Mouse (Mus musculus) G1E-ER4 (cell line): ENCODE results near the gene Pdia4. TPM values are rescaled to one million over a fixed set of nuclear protein-coding genes. Genes with fewer than 3 reads are reported as not detected.

Experiments used
- GATA1 ChIP-seq: IDR thresholded peaks from one replicate; pipeline ENCODE4 v1.8.0; 2012; ENCODE audit warnings: low read length, inconsistent platforms
- polyA plus RNA-seq: library from polyadenylated mRNA; stranded (reverse); fragments of >175 nt; gene quantifications from 2 replicates; pipeline ENCODE4 v1.2.3, GENCODE M21; 2012

Gene Pdia4
- polyA plus RNA-seq, 1 experiment, result 4.1 TPM

- TF ChIP-seq GATA1, result no peak
Measured at GRCm38 (mm10) chr6:47819626-47820325, 6.5 kb upstream of the Pdia4 start.

- no peak for TF ChIP-seq GATA1
Measured at GRCm38 (mm10) chr6:47818721-47819120, 5.5 kb upstream of the Pdia4 start.

DNA sequence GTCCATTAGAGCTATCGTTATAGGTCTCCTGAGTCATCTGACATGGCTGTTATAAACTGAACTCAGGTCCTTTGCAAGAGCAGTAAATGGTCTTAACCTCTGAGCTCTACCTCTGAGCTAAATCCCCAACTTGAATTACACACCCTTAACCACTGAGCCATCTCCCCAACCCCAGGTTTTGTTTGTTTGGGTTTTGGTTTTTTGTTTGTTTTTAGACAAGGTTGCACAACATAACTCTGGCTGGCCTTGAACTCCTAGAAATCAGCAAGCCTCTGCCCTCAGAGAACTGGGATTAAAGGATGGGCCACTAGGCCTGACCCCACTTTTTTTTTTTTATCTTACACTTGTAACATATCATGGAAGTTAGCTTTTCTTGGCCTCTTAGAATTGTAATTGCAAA, 2.9 kb upstream of the Pdia4 start:
- TF ChIP-seq GATA1, result no peak

DNA sequence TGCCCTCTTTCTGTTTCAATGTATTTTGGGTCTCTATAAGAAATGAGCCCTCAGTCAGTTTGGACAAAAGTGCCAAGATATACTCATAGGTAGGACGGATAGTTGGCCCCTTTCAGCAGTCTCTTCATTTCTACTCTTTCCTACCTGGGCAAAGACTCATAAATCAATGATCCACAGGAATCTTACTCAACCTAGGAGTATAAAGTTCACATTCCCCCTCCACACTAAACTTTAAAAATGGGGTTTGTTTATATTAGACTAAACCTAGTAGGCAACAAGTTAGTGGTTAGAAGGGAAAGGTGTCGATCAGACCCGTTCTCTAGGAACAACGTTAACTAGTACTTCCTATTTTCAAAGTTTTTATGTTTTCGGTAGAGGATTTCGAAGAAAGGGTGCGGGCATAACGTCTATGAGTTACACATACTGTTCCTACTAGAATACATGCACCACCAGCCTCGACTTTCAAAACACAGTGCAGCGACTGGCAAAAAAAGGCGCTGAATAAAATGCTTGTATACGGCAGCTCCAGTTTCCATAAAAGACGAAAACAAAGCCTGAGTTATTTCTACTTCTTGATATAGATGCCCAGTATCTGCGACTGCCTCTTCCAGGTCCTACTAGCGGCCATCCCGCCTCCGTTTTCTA, 837 bp downstream of the Pdia4 start:
- TF ChIP-seq GATA1, result no peak

- no peak for TF ChIP-seq GATA1
Measured at GRCm38 (mm10) chr6:47811324-47811723, 1.9 kb downstream of the Pdia4 start.

DNA sequence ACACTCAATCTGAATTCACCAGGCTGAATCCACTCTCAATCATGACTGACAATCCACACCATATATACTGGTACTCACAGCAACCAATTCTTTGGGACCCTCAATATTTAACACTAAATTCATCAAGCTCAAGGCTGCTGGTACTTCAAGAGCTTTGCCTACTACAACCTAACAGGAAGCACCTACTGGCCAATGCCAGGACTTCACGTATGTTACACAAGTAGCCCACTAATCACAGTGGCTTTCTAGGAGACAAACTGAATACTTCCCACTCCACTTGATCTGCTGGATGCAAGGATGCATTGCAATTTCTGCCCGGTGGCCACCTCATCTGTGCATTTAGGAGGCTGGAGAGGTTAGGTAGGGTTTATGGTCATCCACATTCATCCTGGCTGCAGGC, 3.0 kb downstream of the Pdia4 start:
- no peak for TF ChIP-seq GATA1

DNA sequence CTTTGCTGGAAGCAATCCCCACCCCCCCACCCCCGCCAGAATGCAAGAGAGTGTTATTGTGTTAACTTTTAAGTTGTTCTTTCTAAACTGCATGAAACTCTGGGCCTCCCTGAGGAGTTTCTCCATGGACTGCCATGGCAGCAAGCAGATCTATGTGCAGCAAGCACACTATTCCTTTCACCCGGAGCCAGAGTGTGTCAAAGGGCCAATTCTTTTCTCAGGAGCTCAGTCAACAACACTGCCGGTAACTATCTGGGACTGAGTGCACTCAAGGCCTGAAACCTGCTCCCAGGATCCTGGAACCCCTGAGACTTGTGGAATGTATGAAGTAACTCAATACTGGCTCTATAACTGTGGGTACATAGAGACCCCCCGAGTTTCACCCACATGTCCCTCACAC, 4.2 kb downstream of the Pdia4 start:
- TF ChIP-seq GATA1, result no peak

DNA sequence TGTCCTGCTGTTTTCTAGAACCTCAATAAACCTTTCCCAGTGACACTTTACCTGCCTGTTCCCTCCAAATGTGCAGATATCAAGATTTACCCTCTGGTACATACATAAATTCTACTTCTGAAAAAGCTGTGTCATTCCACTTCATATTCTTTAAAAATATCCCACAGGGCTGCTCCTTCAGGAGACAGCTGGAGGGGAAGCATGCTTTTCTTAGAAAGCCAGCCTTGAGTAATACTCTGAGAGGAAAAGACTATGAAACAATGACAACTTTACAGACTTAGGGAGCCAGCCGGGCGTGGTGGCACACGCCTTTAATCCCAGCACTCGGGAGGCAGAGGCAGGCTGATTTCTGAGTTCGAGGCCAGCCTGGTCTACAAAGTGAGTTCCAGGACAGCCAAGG, 4.7 kb downstream of the Pdia4 start:
- TF ChIP-seq GATA1, result no peak

DNA sequence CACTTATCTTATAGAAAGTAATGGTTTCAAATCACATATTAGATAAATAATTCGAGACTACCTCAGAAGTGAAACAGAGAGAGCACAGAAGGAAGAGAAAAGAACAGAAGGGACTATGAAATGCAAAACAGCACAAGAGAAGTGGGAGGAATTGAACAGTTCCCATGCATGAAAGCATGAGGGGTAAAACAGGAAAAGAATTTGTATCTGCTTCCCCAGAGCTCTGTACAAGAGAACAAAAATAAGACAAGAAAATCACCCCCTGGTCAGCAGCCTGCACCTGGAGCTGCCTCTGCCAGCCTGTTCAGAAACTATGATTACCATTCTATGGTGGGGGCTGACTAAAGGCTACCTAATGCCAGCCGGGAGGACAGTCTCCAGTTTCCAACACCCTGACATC, 5.8 kb downstream of the Pdia4 start:
- TF ChIP-seq GATA1, result no peak

- no peak for TF ChIP-seq GATA1
Measured at GRCm38 (mm10) chr6:47805520-47805919, 7.7 kb downstream of the Pdia4 start.

DNA sequence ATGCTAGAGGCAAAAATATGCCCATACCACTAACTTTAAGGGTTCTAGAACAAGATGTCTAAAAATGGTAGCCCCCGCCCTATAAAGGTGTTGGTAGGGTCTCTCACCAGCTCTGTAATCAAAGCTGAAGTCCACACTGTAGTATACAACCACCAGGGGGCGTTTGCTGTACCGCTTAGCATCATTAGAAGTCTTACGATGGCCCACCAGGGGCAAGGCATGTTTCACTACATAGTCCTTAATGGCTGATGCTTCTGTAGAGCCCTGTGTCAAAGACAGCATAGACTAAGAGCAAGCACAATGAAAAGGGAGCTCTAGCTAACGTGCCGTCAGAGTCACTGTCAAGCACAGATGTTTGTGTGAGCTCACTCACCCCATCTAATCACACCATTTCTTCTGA, 14.2 kb downstream of the Pdia4 start:
- TF ChIP-seq GATA1, result no peak

DNA sequence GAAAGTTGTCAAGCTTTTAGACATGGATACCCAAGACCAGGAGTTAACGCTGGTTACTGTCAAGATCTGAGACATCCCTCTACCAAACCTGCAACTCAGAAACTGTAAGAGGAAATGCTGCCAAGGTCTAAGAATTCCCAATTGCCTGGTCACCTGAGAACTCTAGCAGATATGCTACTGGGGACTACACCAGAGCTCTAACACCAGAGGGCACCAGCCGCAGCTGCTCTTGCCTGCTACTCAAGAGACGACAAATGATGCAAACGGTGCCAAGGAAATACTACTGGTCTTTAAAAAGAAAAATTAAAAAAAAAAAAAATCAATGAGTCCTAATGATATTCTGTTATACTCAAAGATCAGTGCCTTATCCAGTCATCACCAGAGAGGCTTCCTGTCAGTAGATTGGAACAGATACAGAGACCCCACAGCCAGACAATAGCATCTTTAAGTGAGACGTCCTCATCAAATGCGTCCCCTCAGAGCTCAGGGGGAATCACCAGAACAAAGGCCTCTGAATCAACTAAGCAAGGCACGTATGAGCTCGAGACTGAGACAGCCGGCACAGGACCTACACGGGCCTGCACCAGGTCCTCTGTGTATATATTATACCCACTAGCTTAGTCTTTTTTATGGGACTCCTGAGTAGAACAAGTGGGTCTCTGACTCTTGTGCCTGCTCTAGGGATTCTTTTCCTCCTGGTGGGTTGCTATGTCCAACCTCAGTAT, 19.0 kb downstream of the Pdia4 start:
- no peak for TF ChIP-seq GATA1

- TF ChIP-seq GATA1, result no peak
Measured at GRCm38 (mm10) chr6:47793284-47793683, 19.9 kb downstream of the Pdia4 start.

DNA sequence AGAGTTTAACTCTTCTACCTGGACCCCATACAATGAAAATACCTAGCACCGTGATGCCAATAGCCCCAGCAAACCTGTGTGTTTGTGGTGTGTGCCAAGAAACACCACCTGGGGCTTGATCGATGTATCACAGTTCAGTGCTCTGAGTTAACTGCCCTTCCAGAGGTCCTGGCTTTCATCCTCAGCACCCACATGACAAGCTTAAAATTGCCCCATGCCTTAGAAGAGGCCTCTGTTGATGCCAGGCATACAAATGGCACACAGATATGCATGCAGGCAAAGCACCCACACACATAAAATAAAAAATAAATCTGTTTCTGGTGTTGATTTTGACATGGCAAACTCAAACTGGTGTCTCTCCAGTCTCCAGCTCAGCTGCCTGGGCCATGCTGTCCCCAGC, 20.7 kb downstream of the Pdia4 start:
- no peak for TF ChIP-seq GATA1

GRCm38 (mm10) chr6:47790745-47791144, 22.5 kb downstream of the Pdia4 start:
- no peak for TF ChIP-seq GATA1

GRCm38 (mm10) chr6:47788821-47789220, 24.4 kb downstream of the Pdia4 start:
- no peak for TF ChIP-seq GATA1

GRCm38 (mm10) chr6:47787941-47788736, 25.1 kb downstream of the Pdia4 start:
- no peak for TF ChIP-seq GATA1
